15 mouse cellular contexts compared by ENCODE assay signal in the genomic region with DNA sequence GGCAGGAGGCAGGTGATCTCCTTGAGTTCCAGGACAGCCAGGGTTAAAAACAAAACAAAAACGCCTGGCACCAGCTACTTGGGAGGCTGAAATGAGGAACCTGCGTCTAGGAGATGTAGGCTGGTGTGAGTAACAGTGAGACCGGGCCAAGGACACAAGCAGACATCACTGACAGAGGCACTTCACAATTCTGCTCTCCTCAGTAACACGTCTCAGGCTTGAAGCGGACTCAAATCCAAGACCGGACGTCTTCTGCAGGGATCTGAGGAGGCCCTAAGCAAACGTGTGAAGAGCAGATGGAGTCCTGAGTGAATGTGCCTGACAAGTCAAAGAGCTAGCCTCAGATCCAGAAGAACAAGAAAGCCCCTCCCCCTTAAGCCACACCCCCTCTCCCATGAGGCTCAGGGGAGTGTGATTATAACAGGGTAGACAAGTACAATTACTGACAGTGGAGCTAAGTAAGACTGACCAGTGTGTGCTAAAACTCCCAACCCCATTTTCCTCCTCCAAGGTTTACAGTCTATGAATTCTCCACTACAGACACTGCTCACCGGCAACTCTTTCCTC. TPM values are rescaled to one million over a fixed set of nuclear protein-coding genes. Genes with fewer than 3 reads are reported as not detected.
A peak's percentile ranks its signal among the peaks of the same experiment; 100 is the strongest.
DNase-seq lines count a peak whose midpoint lies in the region; ATAC-seq lines count a peak whose summit lies in the region.
"Had no signal": no experiment of that assay in that cellular context is flagged by ENCODE, and none has a peak within 500 bp of the region (broad histone marks: within the 10 kb centered on the region; RNA-seq: fewer than 3 reads in every experiment).

No protein-coding gene starts in this region.

- no peak overlapping the region for H3K4me3 ChIP-seq in heart, embryonic 11.5 days (ENCODE audit: low read depth, low read length)
- H3K4me3 ChIP-seq: heart, embryonic 13.5 days; hindbrain, embryonic 15.5 days; lung, embryonic 15.5 days; neural tube, embryonic 15.5 days had no signal

- H3K9me3 ChIP-seq in heart, embryonic 11.5 days (replicated peaks; ENCODE audit: control insufficient read depth, low read length), result no peaks in the 10 kb centered on the region
- H3K9me3 ChIP-seq: heart, embryonic 13.5 days; hindbrain, embryonic 15.5 days; lung, embryonic 15.5 days; neural tube, embryonic 15.5 days had no signal

- H3K4me2 ChIP-seq in heart, embryonic 11.5 days, result no peak overlapping the region
- H3K4me2 ChIP-seq: heart, embryonic 13.5 days; hindbrain, embryonic 15.5 days; lung, embryonic 15.5 days; neural tube, embryonic 15.5 days had no signal

- WGBS in heart, embryonic 11.5 days (ENCODE audit: insufficient replicate concordance), result 78% methylated on average over 9 of the region's 9 CpGs

- no peak overlapping the region for H3K27ac ChIP-seq in heart, embryonic 11.5 days (ENCODE audit: low read depth, low read length)
- H3K27ac ChIP-seq: heart, embryonic 13.5 days; hindbrain, embryonic 15.5 days; lung, embryonic 15.5 days; neural tube, embryonic 15.5 days had no signal

- peak; percentile 22 to 36 for DNase-seq in heart, adult 18-20 months
- DNase-seq in 3T3-L1 (ENCODE audit: low read depth, low spot score) (peak; percentile 37), R1 (ENCODE audit: low read depth, low spot score) (peak; percentile 67)
- no peak for DNase-seq in cerebellum, postnatal 25 days
- no peak for DNase-seq in testis, postnatal 10 days (ENCODE audit: low spot score)
- DNase-seq: cerebellum, adult 11 months; thymus, adult 18-20 months had no signal

- H3K36me3 ChIP-seq in heart, embryonic 11.5 days (ENCODE audit: control insufficient read depth, insufficient read depth, low read length), result no peaks in the 10 kb centered on the region
- H3K36me3 ChIP-seq: hindbrain, embryonic 15.5 days; lung, embryonic 15.5 days; neural tube, embryonic 15.5 days had no signal

- H3K27me3 ChIP-seq in heart, embryonic 11.5 days (ENCODE audit: control insufficient read depth, insufficient read depth, low read length), result no peaks in the 10 kb centered on the region
- H3K27me3 ChIP-seq: heart, embryonic 13.5 days; hindbrain, embryonic 15.5 days; lung, embryonic 15.5 days; neural tube, embryonic 15.5 days had no signal

- H3K9ac ChIP-seq in heart, embryonic 11.5 days (ENCODE audit: low read depth, low read length), result no peak overlapping the region
- H3K9ac ChIP-seq: heart, embryonic 13.5 days; hindbrain, embryonic 15.5 days; lung, embryonic 15.5 days; neural tube, embryonic 15.5 days had no signal

- no peak for ATAC-seq in heart, embryonic 11.5 days (replicated peaks; ENCODE audit: insufficient number of reproducible peaks, low FRiP score, low TSS enrichment)
- peak; percentile 42 for ATAC-seq in granulocyte monocyte progenitor cell, adult 5-6 weeks (replicated peaks; ENCODE audit: poor library complexity, severe bottlenecking)
- no peak for ATAC-seq in erythroblast, adult 5-6 weeks (replicated peaks; ENCODE audit: low FRiP score, poor library complexity, severe bottlenecking)
- ATAC-seq: midbrain, embryonic 16.5 days had no signal

- peaks cover 11% of the 10 kb centered on the region for H3K4me1 ChIP-seq in heart, embryonic 11.5 days (ENCODE audit: control insufficient read depth, insufficient read depth, low read length)

RNA-seq across cellular contexts. Expression of gene Gxylt1, which starts 4.6 kb away (rescaled TPM):
- total RNA-seq in heart, adult 18-20 months (2021), result 10 to 100 TPM; 10.5 to 11.4 TPM
- polyA plus RNA-seq in heart, embryonic 11.5 days (2014; fragmentation: Nextera tagmentation; extraction: Ambion mirVana), result 12.0 and 14.1 TPM in 2 replicates
- 19.9 and 23.6 TPM in 2 replicates for total RNA-seq in granulocyte monocyte progenitor cell, adult 5-6 weeks (2014; fragmentation: Nextera tagmentation)
- total RNA-seq in granulocyte monocyte progenitor cell, adult 5-6 weeks (2017), result 33.4 and 33.6 TPM in 2 replicates
- 6.9 and 9.2 TPM in 2 replicates for total RNA-seq in erythroblast, adult 5-6 weeks (2015; ENCODE audit: low replicate concordance)
- total RNA-seq in erythroblast, adult 5-6 weeks (2017; ENCODE audit: low replicate concordance), result 8.4 and 11.0 TPM in 2 replicates

Comparison
In these comparisons a context has a peak if more than half of its experiments do, and no peak if none do; other contexts are left out.
1. DNase-seq: peak in heart, adult 18-20 months (2 of 2), 3T3-L1 (single experiment) and R1 (single experiment); none in cerebellum, postnatal 25 days (0 of 2) and testis, postnatal 10 days (single experiment).